Mouse (Mus musculus) kidney, postnatal 0 days (tissue): Measurements from ENCODE around the gene Atp6v0b. TPM values are rescaled to one million over a fixed set of nuclear protein-coding genes. Genes with fewer than 3 reads are reported as not detected.

Experiments used
- ATAC-seq: fragments of 200-750 bp; cut with Nextera tagmentation; replicated peaks from 2 replicates; pipeline ENCODE4 v1.8.0; 2017; ENCODE audit warnings: low read depth, moderate number of reproducible peaks, moderate TSS enrichment, moderate library complexity; ENCODE audit not compliant: low FRiP score
- DNase-seq: peaks from one replicate; pipeline ENCODE4 v3.0.0-alpha.2; 2016; ENCODE audit warnings: low spot score
- H3K27ac ChIP-seq: fragments of 300-500 bp; sonication (generic); 2 replicates; pipeline ENCODE4 v1.5.1; 2014; ENCODE audit warnings: mild to moderate bottlenecking
- H3K27me3 ChIP-seq: fragments of 300-500 bp; sonication (generic); 2 replicates; pipeline ENCODE4 v1.6.1; 2014; ENCODE audit warnings: low read length, mixed read lengths; ENCODE audit not compliant: insufficient read depth
- H3K36me3 ChIP-seq: fragments of 300-500 bp; sonication (generic); 2 replicates; pipeline ENCODE4 v1.6.1; 2014; ENCODE audit warnings: low read length, mixed read lengths; ENCODE audit not compliant: insufficient read depth
- H3K4me1 ChIP-seq: fragments of 300-500 bp; sonication (generic); replicated peaks from 2 replicates; pipeline ENCODE4 v1.6.1; 2014; ENCODE audit warnings: antibody characterized with exemption, low read length, mixed read lengths; ENCODE audit not compliant: insufficient read depth
- H3K4me2 ChIP-seq: fragments of 300-500 bp; sonication (generic); 2 replicates; pipeline ENCODE4 v1.6.1; 2014; ENCODE audit warnings: mild to moderate bottlenecking, low read length, moderate library complexity, mixed read lengths
- H3K4me3 ChIP-seq: fragments of 300-500 bp; sonication (generic); replicated peaks from 2 replicates; pipeline ENCODE4 v1.5.1; 2014; ENCODE audit warnings: low read depth, low read length
- H3K9ac ChIP-seq: fragments of 300-500 bp; sonication (generic); 2 replicates; pipeline ENCODE4 v1.6.1; 2014; ENCODE audit warnings: low read depth, low read length
- H3K9me3 ChIP-seq: fragments of 300-500 bp; sonication (generic); replicated peaks from 2 replicates; pipeline ENCODE4 v1.6.1; 2016; ENCODE audit warnings: low read length, inconsistent platforms, mixed read lengths
- CTCF ChIP-seq: IDR thresholded peaks from 2 replicates; pipeline ENCODE4 v1.5.1; 2016; ENCODE audit warnings: antibody characterized with exemption, low read depth, mild to moderate bottlenecking, moderate library complexity
- WGBS: fragments of 180-500 bp; shearing (Covaris S2); extraction: QIAGEN DNeasy Blood & Tissue Kit; methylation state at CpG from one replicate; pipeline ENCODE4 v1.1.7; 2014; 5-methylcytosine and 5-hydroxymethylcytosine counted together
- polyA plus RNA-seq: library from polyadenylated mRNA; unstranded; fragments of >200 nt; fragmentation: Nextera tagmentation; extraction: Ambion mirVana; gene quantifications from 2 replicates; pipeline ENCODE4 v1.2.1, GENCODE M21; 2015

Gene Atp6v0b
- polyA plus RNA-seq, result 374 and 379 TPM in 2 replicates

DNA sequence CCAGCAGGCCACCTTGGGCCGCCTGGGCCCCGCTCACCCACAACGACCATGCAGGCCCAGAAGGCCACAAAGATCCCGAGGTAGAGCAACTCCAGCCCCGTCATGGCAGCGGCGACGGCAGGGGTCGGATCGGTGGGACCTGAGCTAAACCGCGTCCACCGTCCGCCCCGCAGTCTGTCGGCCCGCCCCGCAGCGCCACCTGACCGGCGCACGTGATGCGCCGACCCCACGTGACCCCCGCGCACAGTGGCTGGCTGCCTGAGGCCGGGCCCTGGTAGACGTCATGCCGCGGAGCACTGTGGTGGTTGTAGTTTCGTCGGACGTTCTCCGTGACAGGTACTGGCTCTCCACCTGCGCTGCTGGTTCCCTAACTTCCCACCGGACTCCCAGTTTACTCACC lies at the start of gene Atp6v0b:
Gene Atp6v0b, minus strand, starts transcription at position 201 of the 400 bp plus-strand sequence.
- peak; percentile 90 for ATAC-seq
- Histone ChIP-seq H3K4me3 (peak within 1 kb of the TSS; percentile 91), H3K36me3 (peaks cover 14% of the 10 kb centered on the region; the same call in 1 of the 2 replicates), H3K9me3 (no peaks in the 10 kb centered on the region), H3K4me2 (peak within 1 kb of the TSS; percentile 98), H3K9ac (peak within 1 kb of the TSS; percentile 80), H3K27ac (peak within 1 kb of the TSS; percentile 76), H3K27me3 (no peaks in the 10 kb centered on the region), H3K4me1 (peaks cover 16% of the 10 kb centered on the region)
- under 1% methylated on average over 37 of the region's 37 CpGs for WGBS
- peak; percentile 93 for DNase-seq
- TF ChIP-seq CTCF, result no peak

DNA sequence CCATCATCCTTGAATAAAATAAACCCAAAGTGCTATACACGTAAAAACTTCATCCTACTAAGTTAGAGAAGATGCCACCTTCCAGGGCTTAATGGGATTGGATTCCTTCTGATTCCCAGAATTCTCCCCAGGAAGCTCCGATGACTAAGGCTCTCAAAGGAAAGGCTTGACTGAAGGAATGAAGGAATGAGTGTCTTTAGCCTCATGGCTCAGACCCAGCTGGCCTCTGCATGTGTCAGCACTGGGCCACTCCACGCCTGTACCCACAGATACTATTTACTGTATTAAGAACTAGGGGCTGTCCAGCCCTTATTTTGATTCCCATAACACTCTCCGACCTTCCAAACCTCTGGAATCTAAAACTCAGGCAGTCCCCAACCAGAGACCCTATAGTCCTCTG lies 46.9 kb upstream of the Atp6v0b start:
- H3K27ac ChIP-seq, result no peak overlapping the region
- no peaks in the 10 kb centered on the region; the same call in 1 of the 2 replicates for H3K4me1 ChIP-seq
- no peaks in the 10 kb centered on the region for H3K27me3 ChIP-seq
- H3K9me3 ChIP-seq, result no peaks in the 10 kb centered on the region
- DNase-seq, result no peak
- no peak overlapping the region for H3K4me2 ChIP-seq
- TF ChIP-seq CTCF, result no peak
- WGBS, result 87% methylated on average over 4 of the region's 4 CpGs
- H3K9ac ChIP-seq, result no peak overlapping the region
- H3K4me3 ChIP-seq, result no peak overlapping the region
- 0 out of 2 replicates have a peak, but pooled peaks cover 4% of the 10 kb centered on the region for H3K36me3 ChIP-seq
- ATAC-seq, result no peak

DNA sequence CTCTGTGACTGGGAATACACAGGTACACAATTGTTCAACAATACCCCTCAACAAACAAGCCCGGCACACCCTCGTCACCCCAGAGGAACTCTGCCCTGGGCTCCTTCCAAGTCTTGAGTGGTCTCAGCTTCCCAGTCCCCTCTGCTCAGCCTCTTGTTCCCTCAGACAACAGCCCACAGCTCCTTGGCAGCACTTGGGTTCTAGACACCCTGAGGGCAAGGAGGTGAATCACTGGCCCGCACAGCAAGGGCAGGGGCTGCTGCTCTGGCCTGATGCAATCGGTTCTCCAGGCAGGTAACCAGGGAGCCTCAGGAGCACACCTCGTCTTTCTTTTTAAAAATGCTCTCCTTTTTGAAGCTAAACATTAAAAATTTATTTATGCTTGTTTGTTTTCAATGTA lies 46.1 kb upstream of the Atp6v0b start:
- no peak overlapping the region for H3K27ac ChIP-seq
- no peaks in the 10 kb centered on the region for H3K27me3 ChIP-seq
- DNase-seq, result no peak
- 74% methylated on average over 5 of the region's 5 CpGs for WGBS
- peaks cover 4% of the 10 kb centered on the region for H3K4me1 ChIP-seq
- ATAC-seq, result no peak
- H3K4me2 ChIP-seq, result no peak overlapping the region
- no peak for TF ChIP-seq CTCF
- 0 out of 2 replicates have a peak, but pooled peaks cover 4% of the 10 kb centered on the region for H3K36me3 ChIP-seq
- H3K9ac ChIP-seq, result no peak overlapping the region
- no peak overlapping the region for H3K4me3 ChIP-seq
- no peaks in the 10 kb centered on the region for H3K9me3 ChIP-seq

DNA sequence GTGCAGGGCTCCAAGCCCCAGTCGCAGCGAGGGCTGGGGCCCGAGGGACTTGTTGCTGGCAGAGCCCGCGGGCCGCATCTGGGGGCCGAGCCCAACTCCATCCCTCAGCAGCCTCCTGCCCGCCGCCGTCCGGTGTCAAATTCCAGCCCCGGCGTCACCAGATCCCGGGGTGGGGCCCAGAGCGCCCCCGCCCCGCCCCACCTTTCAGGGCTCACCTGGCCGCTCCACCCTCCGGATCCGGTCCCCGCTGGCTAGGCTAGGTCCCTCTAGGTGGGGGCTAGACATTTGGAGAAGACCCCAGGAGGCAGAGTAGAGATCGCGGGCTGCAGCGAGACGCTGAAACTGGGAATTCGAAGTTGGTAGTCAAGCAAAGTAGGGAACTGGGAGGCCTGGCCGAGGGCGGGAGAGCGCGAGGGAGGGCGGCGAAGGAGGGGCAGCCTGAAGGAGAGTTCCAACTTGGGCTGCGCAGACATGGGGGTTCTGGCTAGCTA lies 42.3 kb upstream of the Atp6v0b start, which contains the start of gene Artn:
Gene Artn, minus strand, starts transcription at position 373 of the 491 bp plus-strand sequence.
- Histone ChIP-seq H3K4me2 (peak within 1 kb of the TSS; percentile 84), H3K9ac (peak within 1 kb of the TSS; percentile 50), H3K27ac (0 out of 2 replicates have a peak within 1 kb of the TSS, but pooled peaks have one; percentile 32), H3K36me3 (no peaks in the 10 kb centered on the region), H3K4me3 (peak within 1 kb of the TSS; percentile 41), H3K27me3 (peaks cover 20% of the 10 kb centered on the region), H3K4me1 (peaks cover 7% of the 10 kb centered on the region), H3K9me3 (no peaks in the 10 kb centered on the region)
- ATAC-seq (peak; percentile 48), DNase-seq (peak; percentile 60)
- 0% methylated on average over 31 of the region's 33 CpGs for WGBS
- no peak for TF ChIP-seq CTCF

DNA sequence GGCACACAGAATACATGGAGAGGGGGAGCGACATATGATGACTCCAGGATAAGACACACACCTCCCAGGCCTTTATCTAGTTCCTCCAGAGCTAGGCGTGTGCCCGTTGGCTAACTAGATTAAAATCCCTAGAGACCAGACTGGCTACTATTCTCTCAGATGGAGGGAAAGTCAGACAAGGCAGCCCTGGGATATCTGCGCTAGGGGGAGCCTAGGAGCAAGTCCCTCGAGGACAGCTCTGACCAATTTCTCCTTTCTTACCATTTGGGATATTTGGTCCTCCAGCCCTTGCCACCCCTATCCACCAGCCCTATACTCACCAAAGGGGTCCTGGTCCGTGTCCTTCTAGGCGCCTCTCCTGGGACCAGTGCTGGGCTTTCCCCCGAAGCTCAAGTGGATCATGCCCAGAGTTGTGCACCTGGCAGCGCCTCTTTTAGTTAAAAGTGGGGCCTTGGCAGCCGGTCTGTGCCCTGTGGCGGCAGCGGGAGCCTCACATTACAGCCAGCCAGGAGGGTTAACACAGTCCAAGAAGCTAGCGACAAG lies 41.6 kb upstream of the Atp6v0b start:
- DNase-seq, result peak; percentile 87

DNA sequence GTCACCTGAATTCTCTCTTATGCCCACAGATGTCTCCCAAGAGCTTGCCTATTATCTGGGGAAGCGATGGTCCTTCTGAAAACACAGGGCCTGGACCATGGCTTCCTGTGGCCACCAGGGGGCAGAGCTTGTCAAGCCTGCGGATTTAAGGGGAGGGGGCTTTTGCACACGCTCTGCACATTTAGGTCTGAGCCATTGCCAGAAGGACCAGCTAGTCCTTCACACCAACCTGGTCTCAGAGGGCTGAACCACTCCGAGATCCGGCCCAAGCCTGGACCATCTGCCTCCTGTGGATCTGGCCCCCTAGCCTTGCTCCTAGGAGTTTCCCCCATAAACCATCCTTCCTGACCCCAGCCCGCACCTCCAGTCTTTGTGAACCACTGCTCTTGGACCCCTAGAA lies 41.1 kb upstream of the Atp6v0b start:
- no peaks in the 10 kb centered on the region for H3K36me3 ChIP-seq
- no peaks in the 10 kb centered on the region for H3K9me3 ChIP-seq
- peak overlapping the region; percentile 84 for H3K4me2 ChIP-seq
- H3K4me3 ChIP-seq, result no peak overlapping the region
- 18% methylated on average over 6 of the region's 6 CpGs for WGBS
- H3K4me1 ChIP-seq, result peaks cover 7% of the 10 kb centered on the region
- ATAC-seq (no peak), DNase-seq (peak; percentile 74)
- no peak overlapping the region for H3K9ac ChIP-seq
- peak; percentile 83 for TF ChIP-seq CTCF
- no peak overlapping the region for H3K27ac ChIP-seq
- peaks cover 20% of the 10 kb centered on the region for H3K27me3 ChIP-seq

More for the DNA sequence above, 41.6 kb upstream of the Atp6v0b start:
- peaks cover 7% of the 10 kb centered on the region for H3K4me1 ChIP-seq
- no peaks in the 10 kb centered on the region for H3K36me3 ChIP-seq
- peak overlapping the region; percentile 84 for H3K4me2 ChIP-seq
- peak overlapping the region; percentile 41 for H3K4me3 ChIP-seq
- TF ChIP-seq CTCF, result peak; percentile 69
- whole genome bisulfite sequencing, result 2% methylated on average over 13 of the region's 13 CpGs
- H3K27me3 ChIP-seq, result peaks cover 20% of the 10 kb centered on the region
- no peak for ATAC-seq
- H3K27ac ChIP-seq, result 0 out of 2 replicates have a peak overlapping the region, but pooled peaks have one; percentile 32
- H3K9me3 ChIP-seq, result no peaks in the 10 kb centered on the region
- H3K9ac ChIP-seq, result no peak overlapping the region
